Mouse (Mus musculus): ENCODE measurements around the gene Cnst. TPM values are rescaled to one million over a fixed set of nuclear protein-coding genes. Genes with fewer than 3 reads are reported as not detected.

Cnst gene
- polyA plus RNA-seq, 1 experiment from 2014 or later: 9.7 TPM

DNA sequence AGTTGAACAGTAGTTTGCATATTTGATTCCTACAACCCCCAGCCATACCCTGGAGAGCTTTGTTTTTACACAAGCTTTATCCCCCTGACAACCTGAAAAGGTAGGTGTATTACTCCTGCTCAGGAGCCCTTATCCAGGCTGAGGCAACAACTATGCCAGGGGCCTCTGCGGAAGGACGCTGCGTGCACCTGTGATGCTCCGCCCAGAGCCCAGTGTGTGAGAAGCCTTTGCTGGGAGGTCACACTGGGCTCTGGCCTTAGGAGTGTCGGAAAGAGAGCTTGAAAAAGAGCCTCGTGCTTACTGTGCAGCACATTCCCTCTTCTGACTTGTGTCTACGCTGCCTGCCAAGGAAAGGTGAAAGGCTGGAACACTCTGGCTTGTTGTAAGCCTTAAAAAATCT is 6.6 kb downstream of the Cnst start:
- Histone ChIP-seq H3K27me3 (ENCODE audit: insufficient read depth, low read length) (no peaks in the 10 kb centered on the region), H3K9ac (ENCODE audit: low read depth, low read length) (no peak overlapping the region), H3K9me3 (replicated peaks; ENCODE audit: low read length) (no peaks in the 10 kb centered on the region), H3K4me3 (replicated peaks; ENCODE audit: low read depth, low read length) (no peak overlapping the region), H3K27ac (no peak overlapping the region), H3K4me1 (replicated peaks; ENCODE audit: insufficient read depth, low read length) (no peaks in the 10 kb centered on the region), H3K36me3 (ENCODE audit: insufficient read depth, low read length) (no peaks in the 10 kb centered on the region), H3K4me2 (ENCODE audit: low read length) (no peak overlapping the region)
- ATAC-seq (replicated peaks; ENCODE audit: low FRiP score, low read depth): 0 out of 2 replicates have a peak, but pooled peaks have one; percentile 33
- no peak for DNase-seq (ENCODE audit: low spot score)
- TF ChIP-seq CTCF (IDR thresholded peaks at IDR 0.05; ENCODE audit: low read depth): no peak
- WGBS: 49% methylated on average over 7 of the region's 7 CpGs

DNA sequence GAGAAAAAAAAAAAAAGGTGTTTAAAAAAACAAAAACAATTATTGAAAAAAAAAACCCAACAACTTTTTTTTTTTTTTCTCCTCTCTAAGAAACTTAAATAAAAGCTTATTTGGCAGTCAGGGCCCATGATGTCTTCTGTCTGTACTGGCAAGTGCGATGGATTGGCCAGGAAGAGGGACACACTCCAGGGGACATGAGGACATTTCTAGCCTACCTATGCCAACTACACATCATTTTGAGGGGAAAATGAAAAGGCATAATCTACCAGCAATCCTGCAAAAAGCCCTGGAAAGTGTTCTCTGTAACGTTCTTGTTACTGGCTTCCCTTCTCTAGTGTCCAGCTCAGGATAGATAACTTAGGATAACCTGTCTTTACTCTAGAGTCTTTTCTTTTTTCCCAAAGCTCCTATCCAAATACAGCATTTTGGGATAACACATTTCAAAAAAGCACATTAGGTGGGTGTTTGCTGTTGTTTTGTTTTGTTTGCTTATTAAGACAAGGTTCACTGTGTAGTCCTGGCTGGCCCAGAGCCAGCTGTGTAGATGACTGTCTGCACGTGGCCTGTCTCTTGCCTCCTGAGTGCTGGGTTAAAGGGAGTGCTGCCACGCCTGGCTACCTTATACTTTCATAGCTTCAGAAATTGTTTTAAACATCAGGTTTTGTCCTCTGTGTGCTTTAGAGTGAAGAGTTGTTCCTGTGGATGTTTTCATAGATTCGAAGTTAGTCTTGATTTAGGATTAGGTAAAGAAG is 7.2 kb downstream of the Cnst start:
- Histone ChIP-seq H3K9me3 (replicated peaks; ENCODE audit: low read length) (no peaks in the 10 kb centered on the region), H3K27me3 (ENCODE audit: insufficient read depth, low read length) (no peaks in the 10 kb centered on the region), H3K4me2 (ENCODE audit: low read length) (no peak overlapping the region), H3K36me3 (ENCODE audit: insufficient read depth, low read length) (no peaks in the 10 kb centered on the region), H3K27ac (no peak overlapping the region), H3K4me1 (replicated peaks; ENCODE audit: insufficient read depth, low read length) (no peaks in the 10 kb centered on the region), H3K4me3 (replicated peaks; ENCODE audit: low read depth, low read length) (no peak overlapping the region), H3K9ac (ENCODE audit: low read depth, low read length) (no peak overlapping the region)
- 56% methylated on average over 5 of the region's 5 CpGs for WGBS
- ATAC-seq (replicated peaks; ENCODE audit: low FRiP score, low read depth): 0 out of 2 replicates have a peak, but pooled peaks have one; percentile 57
- DNase-seq (ENCODE audit: low spot score): peak; percentile 14
- no peak for TF ChIP-seq CTCF (IDR thresholded peaks at IDR 0.05; ENCODE audit: low read depth)

DNA sequence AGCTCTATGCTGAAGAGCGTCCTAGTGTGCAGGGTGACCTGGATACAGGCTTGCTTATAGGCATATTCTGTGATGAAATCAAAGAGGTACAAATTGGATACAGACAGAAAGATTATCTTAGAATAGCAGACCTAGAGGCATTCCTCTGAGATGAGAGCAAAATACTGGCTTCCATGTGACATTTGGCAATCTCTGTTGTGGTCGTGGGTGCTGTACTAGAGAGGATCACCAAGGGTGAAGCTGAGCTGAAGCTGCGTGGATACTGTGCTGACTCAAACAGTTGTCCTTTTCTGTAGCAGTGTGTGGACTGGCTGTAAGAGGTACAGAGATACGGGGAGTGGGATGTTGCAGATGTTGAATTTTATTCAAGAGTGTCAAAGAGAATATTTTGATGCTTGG is 7.8 kb downstream of the Cnst start:
- Histone ChIP-seq H3K4me3 (replicated peaks; ENCODE audit: low read depth, low read length) (no peak overlapping the region), H3K9me3 (replicated peaks; ENCODE audit: low read length) (no peaks in the 10 kb centered on the region), H3K4me1 (replicated peaks; ENCODE audit: insufficient read depth, low read length) (no peaks in the 10 kb centered on the region), H3K4me2 (ENCODE audit: low read length) (no peak overlapping the region), H3K27ac (no peak overlapping the region), H3K36me3 (ENCODE audit: insufficient read depth, low read length) (no peaks in the 10 kb centered on the region), H3K9ac (ENCODE audit: low read depth, low read length) (no peak overlapping the region), H3K27me3 (ENCODE audit: insufficient read depth, low read length) (no peaks in the 10 kb centered on the region)
- 85% methylated on average over 4 of the region's 4 CpGs for whole genome bisulfite sequencing
- TF ChIP-seq CTCF (IDR thresholded peaks at IDR 0.05; ENCODE audit: low read depth): no peak
- DNase-seq (ENCODE audit: low spot score) (no peak), ATAC-seq (replicated peaks; ENCODE audit: low FRiP score, low read depth) (no peak)

DNA sequence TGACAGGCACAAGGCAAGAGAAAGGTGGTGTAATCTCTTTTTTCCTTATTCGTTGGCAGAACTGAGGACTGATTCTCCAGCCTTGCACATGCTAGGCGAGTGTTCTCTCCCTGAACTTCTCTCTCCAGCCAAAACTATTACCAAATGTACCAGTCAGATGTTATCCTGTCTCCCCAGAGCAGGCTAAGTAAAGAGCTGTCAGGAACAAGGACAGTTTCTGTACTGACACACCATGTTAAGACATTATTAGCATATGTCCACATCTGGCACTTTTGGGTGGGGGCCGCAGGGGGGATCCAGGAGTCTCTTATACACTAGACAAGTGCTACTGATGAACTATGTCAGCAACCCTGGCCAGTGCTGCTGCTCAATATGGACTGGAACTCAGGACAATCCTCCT is 10.8 kb downstream of the Cnst start:
- Histone ChIP-seq H3K27me3 (ENCODE audit: insufficient read depth, low read length) (no peaks in the 10 kb centered on the region), H3K4me2 (ENCODE audit: low read length) (no peak overlapping the region), H3K9ac (ENCODE audit: low read depth, low read length) (no peak overlapping the region), H3K9me3 (replicated peaks; ENCODE audit: low read length) (no peaks in the 10 kb centered on the region), H3K4me1 (replicated peaks; ENCODE audit: insufficient read depth, low read length) (0 out of 2 replicates have a peak, but pooled peaks cover 3% of the 10 kb centered on the region), H3K36me3 (ENCODE audit: insufficient read depth, low read length) (no peaks in the 10 kb centered on the region), H3K4me3 (replicated peaks; ENCODE audit: low read depth, low read length) (no peak overlapping the region), H3K27ac (no peak overlapping the region)
- 90% methylated on average over 3 of the region's 3 CpGs for WGBS
- TF ChIP-seq CTCF (IDR thresholded peaks at IDR 0.05; ENCODE audit: low read depth): no peak
- DNase-seq (ENCODE audit: low spot score) (no peak), ATAC-seq (replicated peaks; ENCODE audit: low FRiP score, low read depth) (no peak)

DNA sequence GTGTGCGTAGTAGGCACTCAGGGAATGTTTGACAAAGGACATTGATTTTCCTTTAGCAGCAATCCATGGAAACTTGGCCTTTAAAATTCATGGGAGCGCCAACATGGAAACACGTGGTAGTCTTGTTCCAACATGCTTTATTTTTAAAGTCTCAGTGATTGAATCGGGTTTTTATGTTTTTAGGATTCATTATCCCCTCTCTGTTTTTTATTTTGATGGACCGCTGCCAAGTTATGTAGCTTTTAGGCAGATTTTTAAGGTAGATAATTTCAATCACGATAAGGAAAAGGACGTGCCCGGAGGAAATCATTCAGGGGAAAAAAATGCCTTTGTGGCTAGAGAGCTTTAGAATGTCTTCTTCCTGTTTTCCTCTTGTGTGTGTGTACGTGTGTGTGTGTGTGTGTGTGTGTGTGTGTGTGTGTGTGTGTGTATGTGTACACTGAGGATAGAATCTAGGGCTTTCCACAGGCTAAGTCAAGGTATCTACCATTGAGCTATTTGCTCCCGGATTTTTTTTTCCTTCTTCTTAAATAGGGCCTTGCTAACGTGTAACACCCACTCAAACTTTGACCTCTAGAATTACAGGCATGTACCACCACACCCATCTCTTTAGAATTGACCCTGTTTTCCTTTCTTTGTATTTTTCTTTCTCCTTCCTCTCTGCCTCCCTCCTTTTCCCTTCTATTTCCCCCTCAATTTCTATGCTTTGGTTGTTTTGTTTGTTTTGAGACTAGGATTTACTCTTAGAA is 13.4 kb downstream of the Cnst start:
- no peaks in the 10 kb centered on the region for H3K36me3 ChIP-seq (ENCODE audit: insufficient read depth, low read length)
- ATAC-seq (replicated peaks; ENCODE audit: low FRiP score, low read depth): no peak
- H3K27me3 ChIP-seq (ENCODE audit: insufficient read depth, low read length): no peaks in the 10 kb centered on the region
- no peak overlapping the region for H3K4me3 ChIP-seq (replicated peaks; ENCODE audit: low read depth, low read length)
- H3K4me1 ChIP-seq (replicated peaks; ENCODE audit: insufficient read depth, low read length): 0 out of 2 replicates have a peak, but pooled peaks cover 3% of the 10 kb centered on the region
- H3K9me3 ChIP-seq (replicated peaks; ENCODE audit: low read length): no peaks in the 10 kb centered on the region
- no peak overlapping the region for H3K4me2 ChIP-seq (ENCODE audit: low read length)
- 49% methylated on average over 11 of the region's 11 CpGs for WGBS
- TF ChIP-seq CTCF (IDR thresholded peaks at IDR 0.05; ENCODE audit: low read depth): no peak
- H3K27ac ChIP-seq: no peak overlapping the region
- DNase-seq (ENCODE audit: low spot score): peak; percentile 20
- no peak overlapping the region for H3K9ac ChIP-seq (ENCODE audit: low read depth, low read length)

DNA sequence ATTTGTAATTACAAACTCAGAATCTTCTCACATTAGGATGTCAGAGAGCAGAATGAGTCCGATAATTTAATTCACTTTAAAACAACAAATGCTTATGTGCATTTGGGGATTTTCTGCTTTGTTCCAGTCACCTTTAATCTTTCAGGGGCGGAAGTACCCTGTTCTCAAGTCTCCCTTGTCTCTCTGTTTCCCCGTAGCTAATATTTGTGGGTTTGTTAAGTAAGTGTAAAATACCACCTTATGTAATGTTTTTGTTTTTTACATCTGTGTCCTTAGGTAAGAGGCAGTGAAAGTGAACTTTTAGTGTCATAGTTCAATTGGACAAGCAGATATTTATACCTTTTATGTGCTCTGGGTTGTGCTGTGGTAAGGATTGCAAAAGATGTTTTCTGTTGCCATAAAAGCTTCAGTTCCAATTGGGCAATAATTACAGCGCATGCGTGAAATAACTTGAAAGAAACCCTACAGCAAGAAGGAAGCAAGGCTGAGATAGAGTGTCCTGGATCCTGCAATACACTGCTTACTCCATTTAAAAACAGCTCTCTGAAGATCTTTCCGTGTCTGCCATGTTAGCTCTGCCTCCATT is 14.8 kb downstream of the Cnst start:
- WGBS: 69% methylated on average over 6 of the region's 6 CpGs
- no peak overlapping the region for H3K4me3 ChIP-seq (replicated peaks; ENCODE audit: low read depth, low read length)
- 0 out of 2 replicates have a peak, but pooled peaks cover 3% of the 10 kb centered on the region for H3K4me1 ChIP-seq (replicated peaks; ENCODE audit: insufficient read depth, low read length)
- no peak for ATAC-seq (replicated peaks; ENCODE audit: low FRiP score, low read depth)
- no peaks in the 10 kb centered on the region for H3K9me3 ChIP-seq (replicated peaks; ENCODE audit: low read length)
- no peak overlapping the region for H3K9ac ChIP-seq (ENCODE audit: low read depth, low read length)
- TF ChIP-seq CTCF (IDR thresholded peaks at IDR 0.05; ENCODE audit: low read depth): no peak
- no peak overlapping the region; the same call in 1 of the 2 replicates for H3K27ac ChIP-seq
- no peaks in the 10 kb centered on the region for H3K27me3 ChIP-seq (ENCODE audit: insufficient read depth, low read length)
- no peak overlapping the region for H3K4me2 ChIP-seq (ENCODE audit: low read length)
- peak; percentile 61 for DNase-seq (ENCODE audit: low spot score)
- no peaks in the 10 kb centered on the region for H3K36me3 ChIP-seq (ENCODE audit: insufficient read depth, low read length)

Measured in kidney, postnatal 0 days (tissue).